Mouse (Mus musculus) layer of hippocampus, adult 9-10 months (tissue): Measurements from ENCODE around the gene Frs3.

Source experiments
- DNase-seq: peaks from one replicate; pipeline ENCODE4 v3.0.0; 2022; ENCODE audit warnings: low spot score

The Frs3 gene

GRCm38 (mm10) chr17:47693671-47694441, 5.0 kb downstream of the Frs3 start:
- no peak for DNase-seq

- DNase-seq, result no peak
Measured at GRCm38 (mm10) chr17:47694442-47694502, 5.4 kb downstream of the Frs3 start, which contains the start of gene Gm21981. TSS of gene Gm21981 (minus strand) at chr17:47694455.

- DNase-seq, result peak; percentile 92
Measured at GRCm38 (mm10) chr17:47694503-47695336, 5.9 kb downstream of the Frs3 start, which contains the start of gene Prickle4. TSS of gene Prickle4 (minus strand) at chr17:47694736.

GRCm38 (mm10) chr17:47695337-47695710, 6.5 kb downstream of the Frs3 start:
- no peak for DNase-seq

- no peak for DNase-seq
Measured at GRCm38 (mm10) chr17:47698156-47698555, 9.3 kb downstream of the Frs3 start.

GRCm38 (mm10) chr17:47699055-47699454, 10.2 kb downstream of the Frs3 start:
- no peak for DNase-seq

- DNase-seq, result no peak
Measured at GRCm38 (mm10) chr17:47701793-47702192, 13.0 kb downstream of the Frs3 start.

- no peak for DNase-seq
Measured at GRCm38 (mm10) chr17:47702548-47703345, 13.9 kb downstream of the Frs3 start.

- no peak for DNase-seq
Measured at GRCm38 (mm10) chr17:47703556-47703955, 14.7 kb downstream of the Frs3 start.

- no peak for DNase-seq
Measured at GRCm38 (mm10) chr17:47704692-47705091, 15.9 kb downstream of the Frs3 start.

- DNase-seq, result no peak
Measured at GRCm38 (mm10) chr17:47706196-47706595, 17.4 kb downstream of the Frs3 start.

- DNase-seq, result no peak
Measured at GRCm38 (mm10) chr17:47707961-47708360, 19.1 kb downstream of the Frs3 start.

- DNase-seq, result no peak
Measured at GRCm38 (mm10) chr17:47708972-47709371, 20.1 kb downstream of the Frs3 start.

- no peak for DNase-seq
Measured at GRCm38 (mm10) chr17:47710036-47710435, 21.2 kb downstream of the Frs3 start.

GRCm38 (mm10) chr17:47711883-47712282, 23.1 kb downstream of the Frs3 start:
- no peak for DNase-seq

- no peak for DNase-seq
Measured at GRCm38 (mm10) chr17:47712889-47713571, 24.2 kb downstream of the Frs3 start.

GRCm38 (mm10) chr17:47715037-47715436, 26.2 kb downstream of the Frs3 start:
- no peak for DNase-seq

- no peak for DNase-seq
Measured at GRCm38 (mm10) chr17:47721183-47721582, 32.4 kb downstream of the Frs3 start.

- no peak for DNase-seq
Measured at GRCm38 (mm10) chr17:47726566-47726965, 37.7 kb downstream of the Frs3 start, which contains the start of gene Pgc. TSS of gene Pgc (plus strand) at chr17:47726842.

GRCm38 (mm10) chr17:47730633-47731575, 42.1 kb downstream of the Frs3 start:
- DNase-seq, result no peak

- no peak for DNase-seq
Measured at GRCm38 (mm10) chr17:47735553-47736100, 46.8 kb downstream of the Frs3 start.
